Mouse (Mus musculus): ENCODE data around the gene Spint5. TPM values are rescaled to one million over a fixed set of nuclear protein-coding genes. Genes with fewer than 3 reads are reported as not detected.

Gene Spint5
- polyA plus RNA-seq, 1 experiment from 2014 or later = not detected

DNA sequence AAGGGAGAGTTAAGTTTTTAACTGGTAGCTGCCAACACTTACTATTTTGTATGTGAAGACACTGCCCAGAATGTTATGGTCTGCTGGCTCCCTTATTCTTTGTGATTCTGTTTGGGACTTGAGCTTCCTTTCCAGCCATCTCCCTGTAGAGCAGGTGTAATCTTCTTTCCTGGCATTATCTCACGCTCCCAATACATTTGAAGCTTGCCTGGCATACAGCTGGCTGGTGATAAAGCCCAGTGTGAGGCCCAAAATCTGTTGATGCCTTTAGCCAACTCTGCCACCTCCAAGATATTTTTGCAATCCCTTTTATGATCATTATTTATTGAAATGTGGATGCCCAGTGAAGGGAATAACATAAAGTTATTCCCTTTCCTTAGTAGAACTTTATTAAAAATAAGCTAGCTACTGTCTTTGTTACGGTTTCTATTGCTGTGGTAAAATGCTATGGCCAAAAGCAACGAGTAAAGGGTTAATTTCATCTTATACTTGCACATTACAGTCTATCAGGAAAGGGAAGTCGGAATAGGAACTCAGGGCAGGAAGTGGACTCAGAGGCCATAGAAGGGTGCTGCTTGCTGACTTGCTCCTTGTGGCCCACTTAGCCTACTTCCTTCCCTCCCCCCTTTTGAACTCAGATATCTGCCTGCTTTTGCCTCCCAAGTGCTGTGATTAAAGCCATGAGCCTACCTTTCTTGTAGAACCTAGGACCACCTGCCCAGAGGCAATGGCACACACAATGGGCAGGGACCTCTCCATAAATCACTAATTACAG is 45.1 kb downstream of the Spint5 start:
- no peak for DNase-seq (ENCODE audit: low spot score)
- Histone ChIP-seq H3K4me3 (ENCODE audit: low read depth, low read length) (no peak overlapping the region), H3K4me2 (0 out of 2 replicates have a peak overlapping the region, but pooled peaks have one; percentile 15), H3K27ac (ENCODE audit: low read depth, low read length) (peak overlapping the region; percentile 33; the same call in 1 of the 2 replicates), H3K9me3 (ENCODE audit: control insufficient read depth, low read length) (no peaks in the 10 kb centered on the region), H3K36me3 (ENCODE audit: control insufficient read depth, insufficient read depth, low read length) (peaks cover 52% of the 10 kb centered on the region), H3K4me1 (replicated peaks; ENCODE audit: control insufficient read depth, insufficient read depth, low read length) (peaks cover 34% of the 10 kb centered on the region), H3K27me3 (replicated peaks; ENCODE audit: control insufficient read depth, insufficient read depth, low read length) (no peaks in the 10 kb centered on the region), H3K9ac (ENCODE audit: low read depth, low read length) (no peak overlapping the region; the same call in 1 of the 2 replicates)
- ATAC-seq (replicated peaks; ENCODE audit: low FRiP score) = peak; percentile 67
- WGBS = 55% methylated on average over 4 of the region's 4 CpGs

DNA sequence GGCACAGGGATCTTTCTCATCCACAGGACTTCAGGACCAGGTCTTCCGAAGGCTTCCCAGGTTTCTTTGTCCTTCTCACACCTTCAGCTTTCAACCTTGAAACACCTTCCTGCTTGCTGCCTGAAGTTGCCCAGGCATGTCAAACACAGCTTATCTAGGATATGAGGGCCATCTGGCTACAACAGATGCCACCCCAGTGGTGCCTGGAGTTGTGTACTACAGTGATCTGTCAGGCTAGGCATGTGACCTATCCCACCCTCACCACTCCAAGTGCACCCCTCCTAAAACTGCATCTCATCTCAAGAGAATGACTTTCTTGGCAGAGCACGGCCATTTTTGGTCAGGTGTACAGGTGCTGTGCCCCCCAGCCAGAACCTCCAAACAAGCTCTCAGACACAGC is 46.4 kb downstream of the Spint5 start:
- Histone ChIP-seq H3K9ac (ENCODE audit: low read depth, low read length) (peak overlapping the region; percentile 21; the same call in 1 of the 2 replicates), H3K4me1 (replicated peaks; ENCODE audit: control insufficient read depth, insufficient read depth, low read length) (peaks cover 34% of the 10 kb centered on the region), H3K27me3 (replicated peaks; ENCODE audit: control insufficient read depth, insufficient read depth, low read length) (no peaks in the 10 kb centered on the region), H3K4me3 (ENCODE audit: low read depth, low read length) (no peak overlapping the region), H3K36me3 (ENCODE audit: control insufficient read depth, insufficient read depth, low read length) (peaks cover 43% of the 10 kb centered on the region), H3K4me2 (no peak overlapping the region), H3K9me3 (ENCODE audit: control insufficient read depth, low read length) (no peaks in the 10 kb centered on the region), H3K27ac (ENCODE audit: low read depth, low read length) (peak overlapping the region; percentile 33; the same call in 1 of the 2 replicates)
- peak; percentile 87 for ATAC-seq (replicated peaks; ENCODE audit: low FRiP score)
- 81% methylated on average over 2 of the region's 2 CpGs for WGBS
- no peak for DNase-seq (ENCODE audit: low spot score)

DNA sequence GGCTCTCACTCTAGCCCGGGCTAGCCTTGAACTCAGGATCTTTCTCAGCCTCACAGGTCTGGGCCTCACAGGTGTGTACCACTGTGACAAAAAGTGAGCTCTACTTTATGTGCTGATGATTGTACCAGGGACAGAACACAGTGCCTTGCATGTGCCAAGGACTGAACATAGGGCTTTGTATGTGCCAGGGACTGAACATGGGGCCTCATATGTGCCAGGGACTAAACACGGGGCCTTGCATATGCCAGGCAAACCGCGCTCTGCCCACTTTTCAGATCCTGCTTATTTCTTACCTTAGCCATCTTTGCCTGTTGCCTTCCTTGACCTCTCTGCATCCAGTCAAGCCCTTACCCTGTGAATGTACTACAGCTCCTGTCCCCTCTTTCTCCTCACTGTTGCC is 46.9 kb downstream of the Spint5 start:
- no peak overlapping the region for H3K4me2 ChIP-seq
- no peak overlapping the region for H3K4me3 ChIP-seq (ENCODE audit: low read depth, low read length)
- H3K9ac ChIP-seq (ENCODE audit: low read depth, low read length) = peak overlapping the region; percentile 21; the same call in 1 of the 2 replicates
- ATAC-seq (replicated peaks; ENCODE audit: low FRiP score) (no peak), DNase-seq (ENCODE audit: low spot score) (no peak)
- WGBS = 92% methylated on average over 4 of the region's 4 CpGs
- H3K27me3 ChIP-seq (replicated peaks; ENCODE audit: control insufficient read depth, insufficient read depth, low read length) = no peaks in the 10 kb centered on the region
- H3K36me3 ChIP-seq (ENCODE audit: control insufficient read depth, insufficient read depth, low read length) = peaks cover 39% of the 10 kb centered on the region
- no peaks in the 10 kb centered on the region for H3K9me3 ChIP-seq (ENCODE audit: control insufficient read depth, low read length)
- peaks cover 34% of the 10 kb centered on the region for H3K4me1 ChIP-seq (replicated peaks; ENCODE audit: control insufficient read depth, insufficient read depth, low read length)
- H3K27ac ChIP-seq (ENCODE audit: low read depth, low read length) = peak overlapping the region; percentile 20; the same call in 1 of the 2 replicates

DNA sequence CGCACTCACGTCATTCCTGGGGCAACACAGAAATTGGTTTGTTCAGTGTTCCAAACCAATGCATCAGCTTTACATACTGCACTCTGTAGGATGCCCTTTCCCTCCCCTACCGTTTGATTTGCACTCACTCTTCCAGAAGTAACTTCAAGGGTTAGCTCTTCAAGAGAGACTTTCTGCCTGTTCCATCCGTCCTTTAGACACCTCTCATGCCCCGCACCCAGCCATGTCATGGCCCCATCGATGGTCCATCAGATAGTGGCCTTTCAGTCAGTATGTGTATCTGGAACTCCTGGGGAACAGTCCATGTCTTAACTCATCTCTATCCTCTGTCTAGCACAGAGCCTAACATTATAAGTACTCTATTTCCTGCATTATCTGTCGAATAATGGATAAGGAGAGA is 47.5 kb downstream of the Spint5 start:
- H3K9ac ChIP-seq (ENCODE audit: low read depth, low read length) = no peak overlapping the region; the same call in 1 of the 2 replicates
- 84% methylated on average over 7 of the region's 7 CpGs for WGBS
- H3K4me3 ChIP-seq (ENCODE audit: low read depth, low read length) = no peak overlapping the region
- H3K27ac ChIP-seq (ENCODE audit: low read depth, low read length) = 0 out of 2 replicates have a peak overlapping the region, but pooled peaks have one; percentile 20
- no peaks in the 10 kb centered on the region for H3K27me3 ChIP-seq (replicated peaks; ENCODE audit: control insufficient read depth, insufficient read depth, low read length)
- no peak for DNase-seq (ENCODE audit: low spot score)
- H3K4me1 ChIP-seq (replicated peaks; ENCODE audit: control insufficient read depth, insufficient read depth, low read length) = peaks cover 34% of the 10 kb centered on the region
- ATAC-seq (replicated peaks; ENCODE audit: low FRiP score) = no peak
- no peaks in the 10 kb centered on the region for H3K9me3 ChIP-seq (ENCODE audit: control insufficient read depth, low read length)
- peaks cover 35% of the 10 kb centered on the region for H3K36me3 ChIP-seq (ENCODE audit: control insufficient read depth, insufficient read depth, low read length)
- H3K4me2 ChIP-seq = no peak overlapping the region

DNA sequence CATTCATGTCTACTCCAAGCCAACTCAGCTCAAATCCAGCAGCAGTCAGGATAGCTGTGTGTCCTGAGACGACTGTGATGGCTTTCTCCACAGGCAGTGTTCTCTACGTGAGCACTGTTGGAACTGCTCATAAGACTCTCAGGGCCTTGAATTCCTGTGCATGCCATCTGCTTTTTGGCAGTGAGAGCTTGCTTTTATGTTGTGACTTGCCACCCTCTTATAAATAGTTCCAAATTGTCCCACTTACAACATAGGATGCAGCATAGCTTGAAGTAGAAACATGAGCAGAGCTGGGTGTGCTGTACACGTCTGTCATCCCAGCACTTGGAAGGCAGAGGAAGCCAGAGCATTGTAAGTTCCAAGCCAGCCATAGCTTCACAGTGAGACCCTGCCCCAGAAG is 50.7 kb downstream of the Spint5 start:
- DNase-seq (ENCODE audit: low spot score) = no peak
- H3K9ac ChIP-seq (ENCODE audit: low read depth, low read length) = no peak overlapping the region
- peaks cover 14% of the 10 kb centered on the region for H3K4me1 ChIP-seq (replicated peaks; ENCODE audit: control insufficient read depth, insufficient read depth, low read length)
- no peak overlapping the region for H3K4me2 ChIP-seq
- H3K36me3 ChIP-seq (ENCODE audit: control insufficient read depth, insufficient read depth, low read length) = peaks cover 28% of the 10 kb centered on the region
- WGBS = 86% methylated on average over 3 of the region's 3 CpGs
- no peaks in the 10 kb centered on the region for H3K9me3 ChIP-seq (ENCODE audit: control insufficient read depth, low read length)
- no peak overlapping the region for H3K27ac ChIP-seq (ENCODE audit: low read depth, low read length)
- no peak for ATAC-seq (replicated peaks; ENCODE audit: low FRiP score)
- no peak overlapping the region for H3K4me3 ChIP-seq (ENCODE audit: low read depth, low read length)
- H3K27me3 ChIP-seq (replicated peaks; ENCODE audit: control insufficient read depth, insufficient read depth, low read length) = no peaks in the 10 kb centered on the region

Other genes with a start within 250 kb of the Spint5 start
- gene Trp53tg5, start 241.6 kb upstream of the Spint5 start, polyA plus RNA-seq (2014; fragmentation: Nextera tagmentation; extraction: Ambion mirVana) = not detected in 2 replicates
- gene Dbndd2, start 229.2 kb upstream of the Spint5 start, polyA plus RNA-seq (2014; fragmentation: Nextera tagmentation; extraction: Ambion mirVana) = 2.1 TPM in 2 replicates
- gene Pigt, start 217.8 kb upstream of the Spint5 start, polyA plus RNA-seq (2014; fragmentation: Nextera tagmentation; extraction: Ambion mirVana) = 52.1 and 58.7 TPM in 2 replicates
- gene Wfdc2, start 152.9 kb upstream of the Spint5 start, polyA plus RNA-seq (2014; fragmentation: Nextera tagmentation; extraction: Ambion mirVana) = 8.2 and 9.1 TPM in 2 replicates
- not detected in 2 replicates for gene Spint3, start 141.8 kb upstream of the Spint5 start, polyA plus RNA-seq (2014; fragmentation: Nextera tagmentation; extraction: Ambion mirVana)
- gene Wfdc6a, start 129.9 kb upstream of the Spint5 start, polyA plus RNA-seq (2014; fragmentation: Nextera tagmentation; extraction: Ambion mirVana) = not detected in 2 replicates
- not detected in 2 replicates for gene Eppin, start 121.7 kb upstream of the Spint5 start, polyA plus RNA-seq (2014; fragmentation: Nextera tagmentation; extraction: Ambion mirVana)
- not detected in 2 replicates for gene Wfdc6b, start 101.8 kb upstream of the Spint5 start, polyA plus RNA-seq (2014; fragmentation: Nextera tagmentation; extraction: Ambion mirVana)
- gene Wfdc8, start 101.7 kb upstream of the Spint5 start, polyA plus RNA-seq (2014; fragmentation: Nextera tagmentation; extraction: Ambion mirVana) = not detected in 2 replicates
- not detected in 2 replicates for gene Wfdc16, start 76.5 kb upstream of the Spint5 start, polyA plus RNA-seq (2014; fragmentation: Nextera tagmentation; extraction: Ambion mirVana)
- gene Wfdc10, start 59.3 kb upstream of the Spint5 start, polyA plus RNA-seq (2014; fragmentation: Nextera tagmentation; extraction: Ambion mirVana) = not detected in 2 replicates
- gene Wfdc9, start 58.7 kb upstream of the Spint5 start, polyA plus RNA-seq (2014; fragmentation: Nextera tagmentation; extraction: Ambion mirVana) = not detected in 2 replicates
- gene Wfdc11, start 41.2 kb upstream of the Spint5 start, polyA plus RNA-seq (2014; fragmentation: Nextera tagmentation; extraction: Ambion mirVana) = not detected in 2 replicates
- gene Wfdc13, start 30.2 kb upstream of the Spint5 start, polyA plus RNA-seq (2014; fragmentation: Nextera tagmentation; extraction: Ambion mirVana) = not detected in 2 replicates
- gene Spint4, start 16.8 kb upstream of the Spint5 start, polyA plus RNA-seq (2014; fragmentation: Nextera tagmentation; extraction: Ambion mirVana) = not detected in 2 replicates
- gene Wfdc3, start 30.6 kb downstream of the Spint5 start, polyA plus RNA-seq (2014; fragmentation: Nextera tagmentation; extraction: Ambion mirVana) = 0.18 and 0.38 TPM in 2 replicates
- 50.3 and 50.5 TPM in 2 replicates for gene Dnttip1, start 30.7 kb downstream of the Spint5 start, polyA plus RNA-seq (2014; fragmentation: Nextera tagmentation; extraction: Ambion mirVana)
- 482 and 522 TPM in 2 replicates for gene Ube2c, start 54.6 kb downstream of the Spint5 start, polyA plus RNA-seq (2014; fragmentation: Nextera tagmentation; extraction: Ambion mirVana)
- 0.47 and 1.1 TPM in 2 replicates for gene Tnnc2, start 64.7 kb downstream of the Spint5 start, polyA plus RNA-seq (2014; fragmentation: Nextera tagmentation; extraction: Ambion mirVana)
- gene Snx21, start 70.5 kb downstream of the Spint5 start, polyA plus RNA-seq (2014; fragmentation: Nextera tagmentation; extraction: Ambion mirVana) = 8.3 and 8.4 TPM in 2 replicates
- 23.2 and 23.6 TPM in 2 replicates for gene Acot8, start 89.6 kb downstream of the Spint5 start, polyA plus RNA-seq (2014; fragmentation: Nextera tagmentation; extraction: Ambion mirVana)
- gene Zswim3, start 89.8 kb downstream of the Spint5 start, polyA plus RNA-seq (2014; fragmentation: Nextera tagmentation; extraction: Ambion mirVana) = 7.3 and 8.7 TPM in 2 replicates
- gene Zswim1, start 107.4 kb downstream of the Spint5 start, polyA plus RNA-seq (2014; fragmentation: Nextera tagmentation; extraction: Ambion mirVana) = 13.7 and 15.6 TPM in 2 replicates
- not detected in 2 replicates for gene Spata25, start 113.2 kb downstream of the Spint5 start, polyA plus RNA-seq (2014; fragmentation: Nextera tagmentation; extraction: Ambion mirVana)
- 97.2 and 103 TPM in 2 replicates for gene Ctsa, start 117.6 kb downstream of the Spint5 start, polyA plus RNA-seq (2014; fragmentation: Nextera tagmentation; extraction: Ambion mirVana)
- 3.9 and 4.9 TPM in 2 replicates for gene Neurl2, start 118.2 kb downstream of the Spint5 start, polyA plus RNA-seq (2014; fragmentation: Nextera tagmentation; extraction: Ambion mirVana)
- 9.9 and 10.7 TPM in 2 replicates for gene Pltp, start 142.4 kb downstream of the Spint5 start, polyA plus RNA-seq (2014; fragmentation: Nextera tagmentation; extraction: Ambion mirVana)
- 63.9 and 67.5 TPM in 2 replicates for gene Pcif1, start 164.0 kb downstream of the Spint5 start, polyA plus RNA-seq (2014; fragmentation: Nextera tagmentation; extraction: Ambion mirVana)
- 15.0 TPM in 2 replicates for gene Zfp335, start 196.5 kb downstream of the Spint5 start, polyA plus RNA-seq (2014; fragmentation: Nextera tagmentation; extraction: Ambion mirVana)
- gene Mmp9, start 225.5 kb downstream of the Spint5 start, polyA plus RNA-seq (2014; fragmentation: Nextera tagmentation; extraction: Ambion mirVana) = 0.66 and 1.9 TPM in 2 replicates
- gene Slc12a5, start 245.5 kb downstream of the Spint5 start, polyA plus RNA-seq (2014; fragmentation: Nextera tagmentation; extraction: Ambion mirVana) = 0.55 and 0.70 TPM in 2 replicates

Data from liver, embryonic 11.5 days (tissue).